Mouse (Mus musculus) G1E (cell line): Measurements from ENCODE around the gene Rnf180. TPM values are rescaled to one million over a fixed set of nuclear protein-coding genes. Genes with fewer than 3 reads are reported as not detected.
"Not testable (repeated sequence)": the region's sequence is repeated elsewhere in the genome, so short reads cannot be mapped to it uniquely, and the experiment has no call there.

Experiments
- ATAC-seq: 2 replicates; pipeline ENCODE4 v1.8.0; 2016; ENCODE audit warnings: mild to moderate bottlenecking; ENCODE audit not compliant: insufficient number of reproducible peaks, poor library complexity, low FRiP score, severe bottlenecking; ENCODE audit errors: extremely low read depth
- DNase-seq: peaks from one replicate; pipeline ENCODE4 v3.0.0; 2012; ENCODE audit warnings: low spot score
- H3K27me3 ChIP-seq: 2 replicates; pipeline ENCODE4 v1.6.1; 2012; ENCODE audit warnings: mild to moderate bottlenecking, low read length, inconsistent platforms; ENCODE audit not compliant: insufficient read depth
- H3K36me3 ChIP-seq: replicated peaks from 2 replicates; pipeline ENCODE3; 2012; ENCODE audit warnings: mild to moderate bottlenecking, inconsistent platforms
- H3K4me1 ChIP-seq: 2 replicates; pipeline ENCODE4 v1.6.1; 2012; ENCODE audit warnings: low read depth, low read length, inconsistent platforms, mixed read lengths; ENCODE audit not compliant: insufficient read depth
- H3K4me3 ChIP-seq: 2 replicates; pipeline ENCODE4 v1.5.1; 2012; ENCODE audit warnings: low read depth, mild to moderate bottlenecking, inconsistent platforms, low read length, moderate library complexity, mixed read lengths
- H3K9me3 ChIP-seq: replicated peaks from 2 replicates; pipeline ENCODE4 v1.6.1; 2012; ENCODE audit warnings: inconsistent platforms
- CTCF ChIP-seq: IDR thresholded peaks from 2 replicates; pipeline ENCODE4 v1.5.1; 2012; ENCODE audit warnings: low read depth, low read length, inconsistent platforms, mixed read lengths
- GATA1 ChIP-seq: IDR thresholded peaks from 2 replicates; pipeline ENCODE4 v1.6.1; 2012; ENCODE audit warnings: borderline replicate concordance, low read length, inconsistent platforms, mixed read lengths
- GATA2 ChIP-seq: IDR thresholded peaks from 2 replicates; pipeline ENCODE4 v1.6.1; 2012; ENCODE audit warnings: low read depth, low read length, inconsistent platforms, borderline replicate concordance
- POLR2AphosphoS5 ChIP-seq: IDR thresholded peaks from 2 replicates; pipeline ENCODE4 v1.6.1; 2012; ENCODE audit warnings: low read depth, low read length, inconsistent platforms; ENCODE audit not compliant: insufficient replicate concordance
- TAL1 ChIP-seq: conservative IDR thresholded peaks from 2 replicates; pipeline ENCODE4 v1.6.1; 2012; ENCODE audit warnings: low read depth, low read length, inconsistent platforms, mixed read lengths
- polyA plus RNA-seq: library from polyadenylated mRNA; stranded (reverse); fragments of >175 nt; gene quantifications from 2 replicates; pipeline ENCODE4 v1.2.3, GENCODE M21; 2012
- total RNA-seq, 2 experiments: library from RNA; stranded (forward) in 1 of 2; stranded (reverse) in 1 of 2; fragments of 200-1000 nt in 1 of 2; fragments of >200 nt in 1 of 2; fragmentation: Nextera tagmentation in 1 of 2; gene quantifications; 2 replicates each; pipeline ENCODE4 v1.2.3; 2014 to 2017

Gene Rnf180
- not detected in 2 replicates for total RNA-seq (2014; fragmentation: Nextera tagmentation)
- 0.11 and 0.17 TPM in 2 replicates for total RNA-seq (2017)
- 0.03 TPM in 1 of 2 replicates, not detected in the other for polyA plus RNA-seq

DNA sequence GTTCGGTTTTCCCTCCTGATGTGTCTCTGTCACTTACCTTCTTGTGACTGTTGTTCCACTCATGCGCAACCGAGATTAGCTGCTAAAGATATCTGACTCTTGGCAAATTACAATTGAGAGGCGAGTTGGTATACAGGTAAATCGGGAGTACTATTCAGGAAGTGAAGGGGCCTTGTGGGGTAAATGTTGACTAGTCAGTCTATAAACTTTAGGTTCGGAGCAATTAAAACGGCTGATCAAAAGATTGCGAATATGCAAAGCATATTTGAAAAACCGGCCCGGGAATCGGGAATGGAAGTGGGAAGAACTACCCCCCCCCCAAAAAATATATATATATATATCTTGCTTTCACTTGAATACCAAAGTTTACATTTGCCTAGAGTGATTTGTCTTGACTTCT is at the start of gene Rnf180:
Gene Rnf180 (minus strand): TSS at position 101 of the 400 bp plus-strand sequence.
- TF ChIP-seq CTCF (no peak), TAL1 (no peak), GATA2 (no peak), POLR2AphosphoS5 (no peak), GATA1 (no peak)
- H3K36me3 ChIP-seq = no peaks in the 10 kb centered on the region
- H3K4me3 ChIP-seq = no peak within 1 kb of the TSS
- DNase-seq (no peak), ATAC-seq (no peak)
- peaks cover 5% of the 10 kb centered on the region for H3K4me1 ChIP-seq
- no peaks in the 10 kb centered on the region for H3K9me3 ChIP-seq
- H3K27me3 ChIP-seq = no peaks in the 10 kb centered on the region; the same call in 1 of the 2 replicates

GRCm38 (mm10) chr13:105331199-105331968 is 36.8 kb upstream of the Rnf180 start:
- H3K9me3 ChIP-seq = no peaks in the 10 kb centered on the region
- no peak for DNase-seq
- ATAC-seq = no peak
- H3K4me1 ChIP-seq = no peaks in the 10 kb centered on the region
- peaks cover 3% of the 10 kb centered on the region; the same call in 1 of the 2 replicates for H3K27me3 ChIP-seq
- no peak overlapping the region for H3K4me3 ChIP-seq
- no peaks in the 10 kb centered on the region for H3K36me3 ChIP-seq
- TF ChIP-seq GATA2 (no peak), CTCF (no peak), POLR2AphosphoS5 (no peak), GATA1 (no peak), TAL1 (no peak)

- Histone ChIP-seq H3K27me3 (peaks cover 3% of the 10 kb centered on the region; the same call in 1 of the 2 replicates), H3K4me3 (no peak overlapping the region), H3K4me1 (no peaks in the 10 kb centered on the region), H3K9me3 (no peaks in the 10 kb centered on the region), H3K36me3 (no peaks in the 10 kb centered on the region)
- ATAC-seq (no peak), DNase-seq (no peak)
- TF ChIP-seq GATA2 (no peak), GATA1 (no peak), POLR2AphosphoS5 (no peak), TAL1 (no peak), CTCF (no peak)
Measured at GRCm38 (mm10) chr13:105326946-105327345, 32.3 kb upstream of the Rnf180 start.

DNA sequence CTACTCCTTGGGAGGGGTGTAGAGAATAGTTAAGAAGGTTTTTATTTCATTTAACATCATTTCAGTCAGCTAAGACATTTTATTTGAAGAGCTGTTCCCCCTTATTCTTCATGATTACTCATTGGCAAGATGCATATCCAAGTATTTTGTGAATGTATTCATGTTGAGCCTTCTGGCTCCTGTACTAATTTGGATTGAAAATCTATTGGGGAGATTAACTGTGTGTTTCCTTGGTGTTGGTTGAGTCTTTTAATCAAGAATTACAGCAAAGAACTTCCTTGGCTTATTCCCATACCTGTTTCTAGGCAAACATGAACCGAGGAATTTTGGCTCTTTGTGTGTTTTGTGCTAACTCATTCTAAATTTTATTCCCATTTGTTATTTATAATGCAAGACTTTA is 22.3 kb upstream of the Rnf180 start:
- H3K27me3 ChIP-seq = no peaks in the 10 kb centered on the region
- no peak overlapping the region for H3K4me3 ChIP-seq
- DNase-seq = no peak
- H3K9me3 ChIP-seq = no peaks in the 10 kb centered on the region
- TF ChIP-seq POLR2AphosphoS5 = no peak
- TF ChIP-seq CTCF = no peak
- no peak for TF ChIP-seq GATA2
- no peak for TF ChIP-seq TAL1
- no peak for TF ChIP-seq GATA1
- no peaks in the 10 kb centered on the region for H3K4me1 ChIP-seq
- no peaks in the 10 kb centered on the region for H3K36me3 ChIP-seq
- no peak for ATAC-seq

DNA sequence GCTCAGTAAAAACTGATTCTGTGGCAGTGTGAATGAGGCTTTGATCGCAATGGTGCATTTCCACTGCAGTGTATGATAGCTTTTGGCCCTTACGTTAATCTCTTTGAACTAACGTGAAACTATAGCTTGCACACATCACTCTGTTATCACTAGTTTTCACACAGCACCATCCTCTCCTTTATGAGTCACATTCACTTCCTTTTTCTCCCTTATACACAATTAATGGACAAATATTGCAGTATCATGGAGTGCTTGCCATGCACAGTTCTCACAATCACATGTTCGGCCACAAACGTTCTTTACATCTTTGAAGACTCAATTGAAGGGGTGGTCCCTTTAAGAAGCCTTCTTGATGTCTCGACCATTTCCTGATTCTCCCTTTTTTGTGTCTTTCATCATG is 21.4 kb upstream of the Rnf180 start:
- no peak for ATAC-seq

DNA sequence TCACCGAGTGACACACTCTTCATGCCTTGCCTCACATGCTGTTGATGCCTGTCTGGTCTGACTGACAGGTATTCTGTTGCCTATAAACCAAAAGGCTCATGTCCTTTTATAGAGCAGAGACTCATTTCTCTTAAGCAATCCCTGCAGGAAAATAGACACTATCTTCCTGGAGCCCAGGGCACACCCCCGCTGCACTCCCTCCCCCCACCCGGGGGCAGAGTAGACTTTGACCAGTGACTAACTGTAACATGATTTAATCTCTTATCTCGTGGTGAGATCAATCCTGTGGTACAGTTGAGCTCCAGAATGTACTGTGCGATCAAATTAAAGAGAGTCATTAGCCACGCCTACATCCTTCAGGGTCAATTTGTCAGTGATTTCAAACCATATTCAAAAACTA is 18.1 kb upstream of the Rnf180 start:
- Histone ChIP-seq H3K9me3 (no peaks in the 10 kb centered on the region), H3K27me3 (no peaks in the 10 kb centered on the region), H3K4me1 (no peaks in the 10 kb centered on the region), H3K4me3 (no peak overlapping the region), H3K36me3 (no peaks in the 10 kb centered on the region)
- DNase-seq (no peak), ATAC-seq (no peak)
- TF ChIP-seq POLR2AphosphoS5 (no peak), TAL1 (no peak)

More for the DNA sequence above, 21.4 kb upstream of the Rnf180 start:
- H3K4me1 ChIP-seq = no peaks in the 10 kb centered on the region
- no peaks in the 10 kb centered on the region for H3K9me3 ChIP-seq
- H3K4me3 ChIP-seq = no peak overlapping the region
- H3K27me3 ChIP-seq = no peaks in the 10 kb centered on the region
- no peak for DNase-seq
- TF ChIP-seq POLR2AphosphoS5 (no peak), GATA2 (no peak), CTCF (no peak), TAL1 (no peak), GATA1 (no peak)
- no peaks in the 10 kb centered on the region for H3K36me3 ChIP-seq

DNA sequence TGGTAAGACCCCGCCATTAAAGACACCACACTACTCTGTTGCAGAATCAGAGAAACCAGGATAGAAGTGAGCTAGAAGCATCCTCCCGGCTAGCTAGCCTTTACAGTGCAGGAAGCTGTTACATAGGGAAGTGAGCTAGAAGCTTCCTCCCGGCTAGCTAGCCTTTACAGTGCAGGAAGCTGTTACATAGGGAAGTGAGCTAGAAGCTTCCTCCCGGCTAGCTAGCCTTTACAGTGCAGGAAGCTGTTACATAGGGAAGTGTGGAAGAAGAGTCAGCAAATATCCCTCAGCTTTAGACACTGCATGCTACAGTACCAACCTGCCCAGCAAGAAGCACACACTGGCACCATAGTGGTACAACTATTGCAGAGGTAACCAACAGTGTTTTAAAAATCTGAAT is 15.9 kb upstream of the Rnf180 start:
- H3K27me3 ChIP-seq, H3K36me3 ChIP-seq, DNase-seq, H3K4me1 ChIP-seq, H3K9me3 ChIP-seq, H3K4me3 ChIP-seq: not testable (repeated sequence)
- ATAC-seq = peak; percentile 49
